Mouse (Mus musculus) liver, adult 2 months (tissue): ENCODE data around the gene Cort.

Experiments
- CTCF ChIP-seq: fragments of 200-500 bp; IDR thresholded peaks from 2 replicates; pipeline ENCODE4 v1.5.1; 2011; ENCODE audit warnings: low read depth, low read length, control low read depth
- POLR2A ChIP-seq: fragments of 200-500 bp; IDR thresholded peaks from 2 replicates; pipeline ENCODE4 v1.6.1; 2011; ENCODE audit warnings: low read length, control low read depth; ENCODE audit not compliant: insufficient read depth; ENCODE audit errors: extremely low read depth

GRCm38 (mm10) chr4:149150256-149150655 lies 23.7 kb upstream of the Cort start:
- TF ChIP-seq CTCF (no peak), POLR2A (no peak)
